Mouse (Mus musculus): ENCODE data around the gene Stx19. TPM values are rescaled to one million over a fixed set of nuclear protein-coding genes. Genes with fewer than 3 reads are reported as not detected.

The Stx19 gene
- total and polyA plus RNA-seq, 3 experiments, result 0.11 TPM; not detected in 2

- Histone ChIP-seq H3K9ac (ENCODE audit: insufficient read depth, low read depth) (peak overlapping the region; percentile 86), H3K36me3 (replicated peaks in 1 of 2; ENCODE audit: control insufficient read depth in 1 of 2, insufficient read depth in 1 of 2, low read length in 1 of 2) (no peaks in the 10 kb centered on the region), H3K4me2 (ENCODE audit: insufficient read depth, low read depth, poor library complexity, severe bottlenecking) (peak overlapping the region; percentile 86), H3K4me3 (replicated peaks in 1 of 3; ENCODE audit: low read depth in 2 of 3, low read length in 2 of 3, poor library complexity in 1 of 3) (peak overlapping the region in 1 of 3 experiments; percentile 13), H3K27me3 (replicated peaks) (no peaks in the 10 kb centered on the region), H3K4me1 (ENCODE audit: control insufficient read depth in 1 of 2, insufficient read depth in 2 of 2) (peaks cover 0 to 11% of the 10 kb centered on the region in 2 experiments; a peak in 1 of 4 replicates), H3K9me3 (replicated peaks; ENCODE audit: low read length) (no peaks in the 10 kb centered on the region), H3K27ac (ENCODE audit: insufficient read depth, low read depth) (peak overlapping the region; percentile 20; the same call in 1 of the 2 replicates), H3K79me2 (replicated peaks; ENCODE audit: control insufficient read depth, extremely low read depth, insufficient read depth, poor library complexity, severe bottlenecking) (no peaks in the 10 kb centered on the region)
- in situ Hi-C loops (cut with MboI; ENCODE audit: low pct_ligation_motif_present, low pct_unique_long_range_greater_than_20kb, low sequenced_read_pairs), result no loop called here
- 0 out of 2 replicates have a peak, but pooled peaks have one; percentile 38 for TF ChIP-seq EP300 (IDR thresholded peaks at IDR 0.05; ENCODE audit: low read length)
- TF ChIP-seq CHD1 (IDR thresholded peaks at IDR 0.05; ENCODE audit: low read depth, low read length), result peak; percentile 92
- no peak for TF ChIP-seq SIN3A (IDR thresholded peaks at IDR 0.05; ENCODE audit: low read length)
- no peak for TF ChIP-seq ZKSCAN1 (IDR thresholded peaks at IDR 0.05; ENCODE audit: borderline replicate concordance, low read depth, low read length)
- no peak for DNase-seq (ENCODE audit: extremely low read depth)
- dilution Hi-C loops (cut with MboI; ENCODE audit: extremely low pct_ligation_motif_present, extremely low pct_unique_long_range_greater_than_20kb, low sequenced_read_pairs), result no loop called here
Observed at GRCm38 (mm10) chr16:62861455-62861854, 47.0 kb downstream of the Stx19 start.

DNA sequence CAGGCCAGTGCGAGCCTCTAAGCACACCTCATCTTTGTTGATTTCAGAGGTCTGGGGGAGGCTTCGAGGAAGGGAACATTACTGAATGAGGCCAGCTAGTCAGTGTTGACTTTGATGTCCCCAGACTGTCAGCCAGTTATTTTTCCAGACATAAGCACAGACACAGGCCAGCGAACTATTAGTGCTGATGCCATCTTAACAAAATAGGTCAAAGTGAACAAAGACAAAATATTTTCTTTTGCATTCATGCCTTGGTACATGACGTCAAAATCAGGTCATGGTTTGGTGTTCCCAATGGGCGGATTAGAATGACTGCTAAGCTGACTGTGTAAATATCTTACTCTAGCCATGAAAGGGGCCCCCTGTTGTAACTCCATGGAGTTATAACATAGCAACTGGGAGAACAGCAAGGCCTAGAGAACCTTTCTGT, 58.2 kb downstream of the Stx19 start:
- H3K4me2 ChIP-seq (ENCODE audit: insufficient read depth, low read depth, poor library complexity, severe bottlenecking), result no peak overlapping the region
- H3K4me1 ChIP-seq (ENCODE audit: control insufficient read depth in 1 of 2, insufficient read depth in 2 of 2), result no peaks in the 10 kb centered on the region
- TF ChIP-seq UBTF (IDR thresholded peaks at IDR 0.05; ENCODE audit: low read depth, low read length) (no peak), PAX5 (IDR thresholded peaks at IDR 0.05; ENCODE audit: low read length) (no peak), SIN3A (IDR thresholded peaks at IDR 0.05; ENCODE audit: low read length) (no peak), POLR2A (IDR thresholded peaks at IDR 0.05; ENCODE audit: low read depth, low read length) (no peak)
- no peaks in the 10 kb centered on the region for H3K36me3 ChIP-seq (replicated peaks in 1 of 2; ENCODE audit: control insufficient read depth in 1 of 2, insufficient read depth in 1 of 2, low read length in 1 of 2)
- no peak overlapping the region for H3K4me3 ChIP-seq (replicated peaks in 1 of 3; ENCODE audit: low read depth in 2 of 3, low read length in 2 of 3, poor library complexity in 1 of 3)
- H3K9ac ChIP-seq (ENCODE audit: insufficient read depth, low read depth), result no peak overlapping the region
- no peak overlapping the region for H3K27ac ChIP-seq (ENCODE audit: insufficient read depth, low read depth)
- in situ Hi-C loops (cut with MboI; ENCODE audit: low pct_ligation_motif_present, low pct_unique_long_range_greater_than_20kb, low sequenced_read_pairs), result no loop called here
- no peak for DNase-seq (ENCODE audit: extremely low read depth)
- H3K9me3 ChIP-seq (replicated peaks; ENCODE audit: low read length), result no peaks in the 10 kb centered on the region
- dilution Hi-C loops (cut with MboI; ENCODE audit: extremely low pct_ligation_motif_present, extremely low pct_unique_long_range_greater_than_20kb, low sequenced_read_pairs), result no loop called here
- no peaks in the 10 kb centered on the region for H3K27me3 ChIP-seq (replicated peaks)
- H3K79me2 ChIP-seq (replicated peaks; ENCODE audit: control insufficient read depth, extremely low read depth, insufficient read depth, poor library complexity, severe bottlenecking), result no peaks in the 10 kb centered on the region

- no peak overlapping the region for H3K27ac ChIP-seq (ENCODE audit: insufficient read depth, low read depth)
- no peak overlapping the region for H3K4me3 ChIP-seq (replicated peaks in 1 of 3; ENCODE audit: low read depth in 2 of 3, low read length in 2 of 3, poor library complexity in 1 of 3)
- H3K79me2 ChIP-seq (replicated peaks; ENCODE audit: control insufficient read depth, extremely low read depth, insufficient read depth, poor library complexity, severe bottlenecking), result no peaks in the 10 kb centered on the region
- no peaks in the 10 kb centered on the region for H3K4me1 ChIP-seq (ENCODE audit: control insufficient read depth in 1 of 2, insufficient read depth in 2 of 2)
- no peaks in the 10 kb centered on the region for H3K9me3 ChIP-seq (replicated peaks; ENCODE audit: low read length)
- dilution Hi-C loops (cut with MboI; ENCODE audit: extremely low pct_ligation_motif_present, extremely low pct_unique_long_range_greater_than_20kb, low sequenced_read_pairs) (no loop called here), in situ Hi-C loops (cut with MboI; ENCODE audit: low pct_ligation_motif_present, low pct_unique_long_range_greater_than_20kb, low sequenced_read_pairs) (no loop called here)
- H3K4me2 ChIP-seq (ENCODE audit: insufficient read depth, low read depth, poor library complexity, severe bottlenecking), result no peak overlapping the region
- no peak overlapping the region for H3K9ac ChIP-seq (ENCODE audit: insufficient read depth, low read depth)
- no peaks in the 10 kb centered on the region for H3K27me3 ChIP-seq (replicated peaks)
- DNase-seq (ENCODE audit: extremely low read depth), result no peak
- TF ChIP-seq POLR2AphosphoS2 (IDR thresholded peaks at IDR 0.05; ENCODE audit: low read depth, low read length), result no peak
- TF ChIP-seq USF1 (IDR thresholded peaks at IDR 0.05; ENCODE audit: low read depth, low read length), result no peak
- no peak for TF ChIP-seq NELFE (IDR thresholded peaks at IDR 0.05; ENCODE audit: low read depth, low read length)
- TF ChIP-seq MAFK (IDR thresholded peaks at IDR 0.05; ENCODE audit: insufficient replicate concordance, low read length), result no peak
- no peak for TF ChIP-seq PAX5 (IDR thresholded peaks at IDR 0.05; ENCODE audit: low read length)
- no peak for TF ChIP-seq IRF4 (IDR thresholded peaks at IDR 0.05; ENCODE audit: low read depth, low read length)
- no peak for TF ChIP-seq TCF12 (IDR thresholded peaks at IDR 0.05; ENCODE audit: low read depth, low read length)
- TF ChIP-seq NRF1 (IDR thresholded peaks at IDR 0.05; ENCODE audit: low read depth, low read length), result no peak
- no peak for TF ChIP-seq ZKSCAN1 (IDR thresholded peaks at IDR 0.05; ENCODE audit: borderline replicate concordance, low read depth, low read length)
- TF ChIP-seq JUN (IDR thresholded peaks at IDR 0.05; ENCODE audit: insufficient read depth, low read depth, low read length), result no peak
- no peak for TF ChIP-seq MAX (IDR thresholded peaks at IDR 0.05; ENCODE audit: low read length)
- no peak for TF ChIP-seq ELF1 (IDR thresholded peaks at IDR 0.05; ENCODE audit: low read depth, low read length)
- no peak for TF ChIP-seq JUND (conservative IDR thresholded peaks at IDR 0.05; ENCODE audit: low read depth, low read length)
- no peaks in the 10 kb centered on the region for H3K36me3 ChIP-seq (replicated peaks in 1 of 2; ENCODE audit: control insufficient read depth in 1 of 2, insufficient read depth in 1 of 2, low read length in 1 of 2)
Observed at GRCm38 (mm10) chr16:62873180-62873579, 58.7 kb downstream of the Stx19 start.
